Mouse (Mus musculus): ENCODE measurements around the gene Fam181a. TPM values are rescaled to one million over a fixed set of nuclear protein-coding genes. Genes with fewer than 3 reads are reported as not detected.

The Fam181a gene
- total RNA-seq, 2 experiments from 2014 or later = not detected

- TF ChIP-seq CTCF (IDR thresholded peaks at IDR 0.05) = no peak
- intact Hi-C loops (cut with DNase I) = no loop called here
- peak overlapping the region; percentile 65 for H3K27ac ChIP-seq
Measured at GRCm38 (mm10) chr12:103347406-103347805, 36.6 kb downstream of the Fam181a start.

GRCm38 (mm10) chr12:103348506-103348905 is 37.7 kb downstream of the Fam181a start:
- DNase-seq = peak; percentile 84
- intact Hi-C loops (cut with DNase I) = no loop called here
- Histone ChIP-seq H3K27ac (peak overlapping the region; percentile 65), H3K4me3 (peak overlapping the region; percentile 55)
- TF ChIP-seq CTCF (IDR thresholded peaks at IDR 0.05) = peak; percentile 94

More at GRCm38 (mm10) chr12:103347406-103347805, 36.6 kb downstream of the Fam181a start:
- peak overlapping the region; percentile 55 for H3K4me3 ChIP-seq
- DNase-seq = no peak

GRCm38 (mm10) chr12:103352735-103353134 is 42.0 kb downstream of the Fam181a start:
- Histone ChIP-seq H3K4me3 (peak overlapping the region; percentile 85), H3K27ac (peak overlapping the region; percentile 98)
- no peak for TF ChIP-seq CTCF (IDR thresholded peaks at IDR 0.05)
- intact Hi-C loops (cut with DNase I) = no loop called here
- DNase-seq = peak; percentile 78

- H3K4me3 ChIP-seq = peak overlapping the region; percentile 85
- DNase-seq = peak; percentile 93
- intact Hi-C loops (cut with DNase I) = no loop called here
- H3K27ac ChIP-seq = peak overlapping the region; percentile 98
- TF ChIP-seq CTCF (IDR thresholded peaks at IDR 0.05) = peak; percentile 70
Measured at GRCm38 (mm10) chr12:103353538-103353937, 42.8 kb downstream of the Fam181a start.

- TF ChIP-seq CTCF (IDR thresholded peaks at IDR 0.05) = no peak
- H3K27ac ChIP-seq = peak within 1 kb of the TSS; percentile 98
- intact Hi-C loops (cut with DNase I) = no loop called here
Measured at GRCm38 (mm10) chr12:103355746-103356414, 45.1 kb downstream of the Fam181a start, which contains the start of gene Asb2. Asb2 (minus strand) TSS chr12:103356001.

GRCm38 (mm10) chr12:103356415-103356748 is 45.6 kb downstream of the Fam181a start:
- TF ChIP-seq CTCF (IDR thresholded peaks at IDR 0.05) = no peak
- DNase-seq = no peak
- intact Hi-C loops (cut with DNase I) = no loop called here
- H3K4me3 ChIP-seq = peak overlapping the region; percentile 85
- peak overlapping the region; percentile 98 for H3K27ac ChIP-seq

More at GRCm38 (mm10) chr12:103355746-103356414, 45.1 kb downstream of the Fam181a start, which contains the start of gene Asb2:
- DNase-seq = peak; percentile 86
- peak within 1 kb of the TSS; percentile 85 for H3K4me3 ChIP-seq

GRCm38 (mm10) chr12:103358216-103358615 is 47.4 kb downstream of the Fam181a start:
- peak; percentile 93 for DNase-seq
- intact Hi-C loops (cut with DNase I) = no loop called here
- TF ChIP-seq CTCF (IDR thresholded peaks at IDR 0.05) = no peak
- peak overlapping the region; percentile 85 for H3K4me3 ChIP-seq
- peak overlapping the region; percentile 98 for H3K27ac ChIP-seq

GRCm38 (mm10) chr12:103358951-103359801 is 48.4 kb downstream of the Fam181a start:
- DNase-seq = peak; percentile 88
- peak overlapping the region; percentile 98 for H3K27ac ChIP-seq
- intact Hi-C loops (cut with DNase I) = no loop called here
- H3K4me3 ChIP-seq = peak overlapping the region; percentile 85
- no peak for TF ChIP-seq CTCF (IDR thresholded peaks at IDR 0.05)

- peak; percentile 69 for DNase-seq
- TF ChIP-seq CTCF (IDR thresholded peaks at IDR 0.05) = no peak
- peak overlapping the region; percentile 56 for H3K4me3 ChIP-seq
- peak overlapping the region; percentile 98 for H3K27ac ChIP-seq
- intact Hi-C loops (cut with DNase I) = loop anchor here (5.0 kb wide), 1 partner anchor 139 kb away; no protein-coding TSS in a partner anchor
Measured at GRCm38 (mm10) chr12:103360812-103361211, 50.0 kb downstream of the Fam181a start.

GRCm38 (mm10) chr12:103361539-103362307 is 50.9 kb downstream of the Fam181a start:
- TF ChIP-seq CTCF (IDR thresholded peaks at IDR 0.05) = no peak
- Histone ChIP-seq H3K4me3 (peak overlapping the region; percentile 56), H3K27ac (peak overlapping the region; percentile 98)
- peak; percentile 74 for DNase-seq
- intact Hi-C loops (cut with DNase I) = loop anchor here (5.0 kb wide), 1 partner anchor 139 kb away; no protein-coding TSS in a partner anchor

- Histone ChIP-seq H3K27ac (peak overlapping the region; percentile 98), H3K4me3 (peak overlapping the region; percentile 56)
- DNase-seq = peak; percentile 91
- no peak for TF ChIP-seq CTCF (IDR thresholded peaks at IDR 0.05)
- intact Hi-C loops (cut with DNase I) = loop anchor here (5.0 kb wide), 1 partner anchor 140 kb away; no protein-coding TSS in a partner anchor
Measured at GRCm38 (mm10) chr12:103362336-103362735, 51.6 kb downstream of the Fam181a start.

Other genes starting within 250 kb of the Fam181a start
- gene Prima1, start 68.8 kb upstream of the Fam181a start, total RNA-seq (2021) = 10 to 100 TPM; 20.8 to 28.6 TPM
- gene Asb2, start 45.0 kb downstream of the Fam181a start, total RNA-seq (2021) = 100 to 1,000 TPM; 548 to 725 TPM
- gene Otub2, start 77.7 kb downstream of the Fam181a start, total RNA-seq (2021) = 1 to 10 TPM; 5.7 to 7.3 TPM
- 1 to 10 TPM in 1 of 2 experiments, under 1 TPM in 1; 0.82 to 1.9 TPM for gene 9330161L09Rik, start 96.8 kb downstream of the Fam181a start, total RNA-seq (2021)
- 10 to 100 TPM; 75.2 to 83.5 TPM for gene Ddx24, start 114.9 kb downstream of the Fam181a start, total RNA-seq (2021)
- 10 to 100 TPM; 46.8 to 61.0 TPM for gene Ifi27, start 123.2 kb downstream of the Fam181a start, total RNA-seq (2021)
- gene Ifi27l2a, start 132.7 kb downstream of the Fam181a start, total RNA-seq (2021) = 10 to 100 TPM in 1 of 2 experiments, 1 to 10 TPM in 1; 5.9 to 11.1 TPM
- not detected for gene Ifi27l2b, start 146.2 kb downstream of the Fam181a start, total RNA-seq (2021)
- under 1 TPM; 0.25 to 0.31 TPM for gene Ppp4r4, start 221.3 kb downstream of the Fam181a start, total RNA-seq (2021)